Mouse (Mus musculus) mature B cell (primary cell): ENCODE data around the gene Atrx.
"Not testable (repeated sequence)": the region's sequence is repeated elsewhere in the genome, so short reads cannot be mapped to it uniquely, and the experiment has no call there.

ENCODE experiments used
- in situ Hi-C: fragments of 300-500 bp; cut with MboI; formaldehyde crosslinking; loops from 2 replicates; pipeline ENCODE4 v1.14.3; 2019

Atrx gene

DNA sequence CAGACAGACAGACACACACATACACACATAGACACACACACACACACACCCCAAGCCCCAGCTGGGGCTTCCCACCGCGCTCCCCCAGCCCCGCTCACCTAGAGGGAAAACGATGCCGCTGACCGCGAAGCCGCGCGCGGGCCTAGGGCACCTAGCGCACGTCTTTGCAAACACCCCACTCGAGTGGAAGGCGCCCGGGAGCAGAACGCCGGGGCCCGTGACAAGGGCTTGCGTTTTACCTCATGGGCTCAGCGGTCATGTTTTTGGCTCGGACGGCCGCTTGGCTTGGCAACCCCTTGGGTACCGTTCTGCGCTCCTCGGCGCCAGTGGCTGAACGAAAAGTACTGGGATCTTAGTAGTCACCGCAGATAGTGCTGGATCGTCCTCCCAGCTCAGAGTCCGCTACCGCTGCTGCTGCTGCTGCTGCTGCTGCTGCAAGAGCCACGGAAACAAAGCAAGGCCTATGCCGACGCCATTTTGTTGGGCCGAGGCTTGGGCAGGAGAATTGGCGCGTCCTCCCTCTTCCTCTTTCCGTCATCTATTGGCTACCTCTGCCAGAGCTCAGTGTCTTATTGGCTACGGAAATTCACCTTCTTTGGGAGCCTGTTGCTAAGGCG, at the start of gene Atrx:
Gene Atrx (minus strand): TSS at position 543 of the 617 bp plus-strand sequence.
- in situ Hi-C loops = loop anchor here (10.0 kb wide), 1 partner anchor 86 kb away; the partner anchor contains the start of genes Cox7b and Magt1

- in situ Hi-C loops = not testable (repeated sequence)
Measured at GRCm38 (mm10) chrX:105957091-105957490, 27.9 kb upstream of the Atrx start.

DNA sequence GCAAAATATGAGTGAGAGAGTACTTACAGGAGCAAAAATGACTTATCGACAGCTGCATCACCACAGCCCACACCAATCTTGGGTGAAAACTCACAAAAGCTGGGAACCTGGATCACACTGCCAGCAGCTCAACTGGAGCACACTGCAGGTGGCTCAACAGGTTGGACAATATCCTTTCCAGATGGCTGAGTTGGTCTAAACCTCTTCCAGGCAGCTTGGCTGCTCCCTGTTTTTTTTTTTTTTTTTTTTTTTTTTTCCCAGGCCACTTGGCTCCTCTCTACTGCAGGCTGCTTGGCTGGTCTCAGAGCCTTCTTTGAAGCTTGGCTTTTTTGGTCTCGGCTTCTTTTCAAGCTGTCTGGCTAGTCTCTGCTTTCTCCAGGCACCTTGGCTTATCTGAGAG, 24.8 kb upstream of the Atrx start:
- in situ Hi-C loops = no loop called here

DNA sequence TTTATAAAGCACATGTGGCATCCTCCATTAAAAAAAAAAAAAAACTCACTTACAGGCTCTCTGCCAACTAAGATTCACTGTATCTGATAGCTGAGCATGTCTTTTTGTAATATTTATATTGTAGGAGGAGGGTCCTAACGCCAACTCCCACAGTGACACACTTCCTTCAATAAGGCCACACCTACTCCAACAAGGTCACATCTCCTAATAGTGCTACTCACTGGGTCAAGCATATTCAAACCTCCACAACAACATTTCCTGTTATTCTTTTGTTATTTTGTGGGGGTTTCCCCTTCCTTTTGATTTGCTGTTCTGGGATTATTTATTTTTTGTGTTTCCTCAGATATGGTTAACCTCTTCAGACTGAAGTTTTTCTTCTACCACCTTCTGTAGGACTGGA, 17.2 kb upstream of the Atrx start:
- in situ Hi-C loops = no loop called here

DNA sequence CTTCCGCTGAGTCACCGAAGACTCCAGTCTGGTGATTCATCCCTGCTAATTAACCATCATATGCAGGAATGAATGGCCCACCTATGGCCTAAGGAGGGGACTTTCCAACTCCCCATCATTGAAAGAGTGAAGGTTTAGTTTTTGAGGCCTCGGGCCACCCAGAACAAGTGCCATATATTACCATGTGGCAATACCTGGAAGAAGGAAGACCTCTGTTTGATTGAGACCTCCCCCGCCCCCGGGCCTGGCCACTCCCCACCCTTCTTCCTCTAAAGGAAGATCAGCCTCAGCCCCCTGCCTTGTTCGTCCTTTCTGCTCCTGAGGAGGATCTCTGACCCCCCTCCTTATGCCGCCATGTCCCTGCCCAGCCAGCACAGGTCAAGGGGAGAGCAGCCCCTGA, 10.0 kb upstream of the Atrx start:
- in situ Hi-C loops = no loop called here

DNA sequence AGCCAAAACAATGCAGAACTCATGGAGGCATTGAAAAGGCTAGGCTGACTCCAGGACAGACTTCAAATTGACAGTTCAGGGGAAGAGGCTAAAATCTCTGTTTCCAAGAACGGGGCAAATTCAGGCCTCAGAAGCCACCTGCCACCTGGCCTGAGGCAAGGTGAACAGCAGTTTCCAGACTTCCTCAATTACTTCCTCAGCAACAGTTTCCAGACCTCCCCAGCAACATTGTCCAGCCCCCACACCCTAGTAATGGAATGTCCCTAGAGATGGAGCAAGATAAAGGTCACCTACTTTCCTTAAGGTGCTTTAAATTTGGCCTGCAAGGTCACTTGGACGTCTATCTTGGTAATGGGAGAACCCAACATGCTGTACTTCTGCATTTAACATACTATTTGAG, 8.5 kb upstream of the Atrx start:
- in situ Hi-C loops = no loop called here

DNA sequence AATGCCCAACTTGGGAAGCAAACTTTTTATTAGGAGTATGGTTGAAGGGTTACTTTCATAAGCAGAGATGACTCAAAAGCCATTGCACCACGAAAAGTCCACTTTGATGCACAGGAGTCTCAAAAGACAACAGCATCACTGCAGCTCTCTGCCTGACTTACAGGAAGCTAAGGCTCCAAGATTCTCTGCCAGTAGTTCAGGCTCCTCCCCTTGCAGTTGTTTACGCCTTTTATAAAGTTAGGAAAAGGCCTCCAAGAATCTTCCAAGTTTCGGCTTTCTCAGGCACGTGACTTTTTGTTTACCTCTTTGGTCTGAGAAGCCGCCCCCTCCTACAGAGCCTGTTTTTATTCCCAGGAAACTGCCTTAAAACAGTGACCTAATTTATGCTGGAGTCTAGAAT, 5.1 kb upstream of the Atrx start:
- in situ Hi-C loops = no loop called here

- in situ Hi-C loops = loop anchor here (10.0 kb wide), 1 partner anchor 85 kb away; the partner anchor contains the start of genes Cox7b and Magt1
Measured at GRCm38 (mm10) chrX:105929478-105930038, 355 bp upstream of the Atrx start.

DNA sequence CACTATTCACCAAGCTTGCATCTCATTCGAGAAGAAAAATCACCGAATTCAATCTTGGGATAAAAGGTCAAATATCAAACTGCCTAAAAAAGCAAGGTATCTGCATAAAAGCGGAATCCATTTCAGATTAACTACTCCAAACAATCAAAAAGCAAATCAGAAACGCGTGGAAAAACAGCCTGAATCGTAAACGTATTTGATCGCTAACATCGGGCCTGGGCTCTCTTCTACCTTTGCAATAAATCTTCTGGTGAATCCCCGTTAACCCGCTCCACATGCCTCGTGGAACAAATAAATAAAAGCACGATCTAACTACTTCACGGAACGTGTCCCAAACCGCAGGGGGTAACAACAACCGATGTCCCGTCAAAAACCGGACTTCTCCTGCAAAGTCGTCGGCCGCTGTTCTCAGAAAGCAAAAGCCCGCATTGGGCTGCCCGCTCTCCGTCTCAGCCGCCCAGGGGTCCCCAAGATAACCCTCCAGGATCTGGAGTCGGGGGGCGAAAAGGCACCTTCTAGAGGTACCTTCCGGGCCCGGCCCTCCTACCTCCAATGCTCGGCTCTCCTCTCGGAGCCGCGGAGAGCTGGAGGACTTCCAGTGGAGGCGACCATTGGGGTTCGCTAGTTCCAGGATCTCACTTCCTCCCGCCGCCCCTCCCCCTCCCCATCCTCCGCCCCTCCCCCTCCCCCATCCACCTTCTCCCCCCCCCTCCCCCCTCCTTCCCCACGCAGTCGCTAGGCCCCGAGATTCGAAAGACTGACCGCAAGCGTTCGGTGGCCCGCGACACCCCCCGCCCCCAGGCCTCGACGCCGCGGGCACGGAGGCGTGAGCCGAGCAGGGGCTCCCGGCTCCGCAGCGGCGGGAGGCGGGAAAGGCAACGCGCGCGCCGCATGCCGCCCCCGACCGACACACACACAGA, 1.0 kb downstream of the Atrx start:
- in situ Hi-C loops = loop anchor here (10.0 kb wide), 1 partner anchor 87 kb away; the partner anchor contains the start of genes Cox7b and Magt1

DNA sequence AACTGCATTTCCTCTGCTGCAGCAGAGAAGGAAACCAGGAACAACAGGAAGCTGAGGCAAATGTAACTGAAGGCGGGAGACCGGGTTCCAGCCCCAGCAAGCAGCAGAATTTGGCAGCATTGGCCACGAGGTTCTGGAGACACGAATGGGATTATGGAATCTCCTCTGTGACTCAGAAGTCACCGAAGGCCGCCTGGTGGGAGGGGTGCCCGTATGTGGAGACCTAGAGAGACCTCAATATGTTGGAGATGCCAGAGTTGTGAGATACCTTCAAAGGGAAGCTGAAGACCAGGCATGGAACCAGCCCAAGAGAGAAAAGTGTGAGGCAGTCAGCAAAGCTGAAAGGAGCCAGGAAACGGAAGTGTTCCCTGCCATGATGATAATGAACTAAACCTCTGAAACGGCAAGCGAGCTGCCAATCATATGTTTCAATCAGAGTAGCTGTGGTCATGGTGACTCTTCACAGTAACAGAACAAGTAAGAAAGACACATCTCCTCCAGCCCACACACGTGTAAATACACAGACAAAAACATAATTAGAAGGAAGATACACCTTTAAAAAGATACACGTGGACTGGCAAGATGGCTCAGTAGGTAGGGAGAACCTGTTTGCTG, 3.0 kb downstream of the Atrx start:
- in situ Hi-C loops = loop anchor here (10.0 kb wide), 1 partner anchor 89 kb away; the partner anchor contains the start of genes Cox7b and Magt1

- in situ Hi-C loops = loop anchor here (10.0 to 25.0 kb wide), 2 partner anchors 90 to 238 kb away; partner anchors contain the start of genes Cox7b and Magt1
Measured at GRCm38 (mm10) chrX:105924326-105925070, 4.7 kb downstream of the Atrx start.

- in situ Hi-C loops = loop anchor here (10.0 to 25.0 kb wide), 2 partner anchors 91 to 238 kb away; partner anchors contain the start of genes Cox7b and Magt1
Measured at GRCm38 (mm10) chrX:105923896-105924295, 5.3 kb downstream of the Atrx start.

- in situ Hi-C loops = loop anchor here (10.0 to 25.0 kb wide), 2 partner anchors 92 to 239 kb away; partner anchors contain the start of genes Cox7b and Magt1
Measured at GRCm38 (mm10) chrX:105922986-105923385, 6.2 kb downstream of the Atrx start.

GRCm38 (mm10) chrX:105921421-105921820, 7.8 kb downstream of the Atrx start:
- in situ Hi-C loops = loop anchor here (10.0 to 25.0 kb wide), 2 partner anchors 93 to 241 kb away; partner anchors contain the start of genes Cox7b and Magt1

- in situ Hi-C loops = loop anchor here (25.0 kb wide), 1 partner anchor 251 kb away; no protein-coding TSS in a partner anchor
Measured at GRCm38 (mm10) chrX:105911728-105912127, 17.5 kb downstream of the Atrx start.

- in situ Hi-C loops = loop anchor here (25.0 kb wide), 1 partner anchor 261 kb away; no protein-coding TSS in a partner anchor
Measured at GRCm38 (mm10) chrX:105901611-105902010, 27.6 kb downstream of the Atrx start.

GRCm38 (mm10) chrX:105886921-105887320, 42.3 kb downstream of the Atrx start:
- in situ Hi-C loops = no loop called here

DNA sequence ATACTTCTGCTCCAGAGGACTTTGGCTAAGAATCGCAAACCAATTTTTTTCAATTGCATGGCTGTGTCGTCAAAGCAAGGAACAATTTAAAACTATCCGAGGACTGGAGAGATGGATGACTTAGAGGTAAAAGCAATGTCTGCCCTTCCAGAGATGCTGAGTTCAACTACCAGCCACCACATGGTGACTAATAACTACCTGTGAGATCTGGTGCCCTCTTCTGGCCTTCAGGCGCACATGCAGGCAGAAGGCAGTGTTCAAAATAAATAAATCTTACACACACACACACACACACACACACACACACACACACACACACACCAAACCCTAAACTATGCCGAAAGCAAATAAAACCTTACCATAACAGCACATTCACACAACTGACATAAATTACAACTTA, 64.8 kb downstream of the Atrx start:
- in situ Hi-C loops = no loop called here

DNA sequence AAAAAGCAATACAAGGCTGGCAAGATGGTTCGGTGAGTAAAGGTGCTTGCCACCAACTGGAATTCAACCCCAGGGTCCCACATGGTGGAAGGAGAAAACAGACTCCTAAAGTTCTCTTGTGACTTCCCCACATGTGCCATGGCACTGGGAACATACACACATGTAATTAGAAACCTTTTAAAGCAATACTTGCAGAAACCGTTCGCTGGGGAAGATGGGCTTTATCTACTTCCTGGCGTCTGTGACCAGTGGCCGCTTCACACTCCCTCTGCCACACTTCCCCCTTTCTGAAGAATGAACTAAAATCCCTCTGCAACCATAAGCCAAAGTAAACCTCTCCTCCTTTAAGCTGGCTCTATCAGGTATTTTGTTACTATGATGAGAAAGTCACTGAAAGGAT, 104.7 kb downstream of the Atrx start:
- in situ Hi-C loops = no loop called here

GRCm38 (mm10) chrX:105794806-105795403, 134.3 kb downstream of the Atrx start:
- in situ Hi-C loops = no loop called here
